Mouse (Mus musculus) ES-E14 (cell line): ENCODE data around the gene Zfp976.
"Not testable (repeated sequence)": the region's sequence is repeated elsewhere in the genome, so short reads cannot be mapped to it uniquely, and the experiment has no call there.

ENCODE experiments used
- MAFK ChIP-seq: IDR thresholded peaks from 2 replicates; pipeline ENCODE4 v1.6.1; 2014; ENCODE audit warnings: mild to moderate bottlenecking, low read depth, low read length, inconsistent platforms; ENCODE audit not compliant: insufficient read depth
- ZC3H11A ChIP-seq: IDR thresholded peaks from 2 replicates; pipeline ENCODE4 v1.6.1; 2012; ENCODE audit warnings: low read depth, mild to moderate bottlenecking, inconsistent platforms, low read length, borderline replicate concordance
- ZNF384 ChIP-seq: IDR thresholded peaks from 2 replicates; pipeline ENCODE4 v1.6.1; 2012; ENCODE audit warnings: low read depth, low read length, inconsistent platforms

- not testable (repeated sequence) for TF ChIP-seq ZC3H11A, MAFK, ZNF384
Measured at GRCm38 (mm10) chr7:42591311-42591710, 51.1 kb downstream of the Zfp976 start.
